Mouse (Mus musculus) urinary bladder, postnatal 10 days (tissue): Measurements from ENCODE around the gene Cdk15.

Experiments used
- DNase-seq: peaks from one replicate; pipeline ENCODE4 v3.0.0; 2022; ENCODE audit warnings: low spot score

The Cdk15 gene

GRCm38 (mm10) chr1:59285880-59286279 lies 29.2 kb downstream of the Cdk15 start:
- no peak for DNase-seq

- DNase-seq: no peak
Measured at GRCm38 (mm10) chr1:59286316-59286850, 29.7 kb downstream of the Cdk15 start.

- DNase-seq: no peak
Measured at GRCm38 (mm10) chr1:59287733-59288132, 31.0 kb downstream of the Cdk15 start.

GRCm38 (mm10) chr1:59291652-59292051 lies 34.9 kb downstream of the Cdk15 start:
- DNase-seq: no peak

- no peak for DNase-seq
Measured at GRCm38 (mm10) chr1:59295769-59296168, 39.1 kb downstream of the Cdk15 start.

- DNase-seq: no peak
Measured at GRCm38 (mm10) chr1:59297167-59297566, 40.5 kb downstream of the Cdk15 start.

GRCm38 (mm10) chr1:59298491-59299090 lies 41.9 kb downstream of the Cdk15 start:
- DNase-seq: no peak

- no peak for DNase-seq
Measured at GRCm38 (mm10) chr1:59307310-59307709, 50.6 kb downstream of the Cdk15 start.

GRCm38 (mm10) chr1:59311292-59311885 lies 54.7 kb downstream of the Cdk15 start:
- DNase-seq: no peak

- DNase-seq: no peak
Measured at GRCm38 (mm10) chr1:59312187-59313153, 55.8 kb downstream of the Cdk15 start.

GRCm38 (mm10) chr1:59313154-59313940 lies 56.6 kb downstream of the Cdk15 start:
- DNase-seq: no peak

- no peak for DNase-seq
Measured at GRCm38 (mm10) chr1:59315057-59315807, 58.5 kb downstream of the Cdk15 start.

- DNase-seq: no peak
Measured at GRCm38 (mm10) chr1:59316031-59316385, 59.3 kb downstream of the Cdk15 start.

- DNase-seq: no peak
Measured at GRCm38 (mm10) chr1:59316386-59317051, 59.8 kb downstream of the Cdk15 start.

- DNase-seq: no peak
Measured at GRCm38 (mm10) chr1:59317397-59317796, 60.7 kb downstream of the Cdk15 start.

- no peak for DNase-seq
Measured at GRCm38 (mm10) chr1:59318878-59319277, 62.2 kb downstream of the Cdk15 start.

- no peak for DNase-seq
Measured at GRCm38 (mm10) chr1:59321076-59321879, 64.6 kb downstream of the Cdk15 start.

GRCm38 (mm10) chr1:59321880-59322836 lies 65.5 kb downstream of the Cdk15 start:
- DNase-seq: no peak
